Mouse (Mus musculus) skeletal muscle tissue, adult 2 months (tissue): ENCODE data around the gene Ppil4.

Experiments used
- DNase-seq: peaks from one replicate; pipeline ENCODE4 v3.0.0-alpha.2; 2012; ENCODE audit warnings: low read depth, low spot score

The Ppil4 gene

GRCm38 (mm10) chr10:7824663-7825280 is 32.1 kb downstream of the Ppil4 start:
- DNase-seq = no peak

- no peak for DNase-seq
Measured at GRCm38 (mm10) chr10:7825281-7825665, 32.6 kb downstream of the Ppil4 start.

- DNase-seq = no peak
Measured at GRCm38 (mm10) chr10:7826106-7826505, 33.4 kb downstream of the Ppil4 start.

GRCm38 (mm10) chr10:7832171-7832676 is 39.5 kb downstream of the Ppil4 start, which contains the start of gene Zc3h12d:
Gene Zc3h12d, plus strand, starts transcription at chr10:7832470.
- DNase-seq = no peak

- no peak for DNase-seq
Measured at GRCm38 (mm10) chr10:7833377-7834165, 40.9 kb downstream of the Ppil4 start.

GRCm38 (mm10) chr10:7834671-7835225 is 42.1 kb downstream of the Ppil4 start:
- DNase-seq = no peak

- DNase-seq = no peak
Measured at GRCm38 (mm10) chr10:7836902-7837301, 44.2 kb downstream of the Ppil4 start.

- no peak for DNase-seq
Measured at GRCm38 (mm10) chr10:7837446-7837845, 44.8 kb downstream of the Ppil4 start.

GRCm38 (mm10) chr10:7838036-7838435 is 45.3 kb downstream of the Ppil4 start:
- peak; percentile 18 for DNase-seq

- DNase-seq = no peak
Measured at GRCm38 (mm10) chr10:7838874-7839421, 46.3 kb downstream of the Ppil4 start.

GRCm38 (mm10) chr10:7839551-7840352 is 47.1 kb downstream of the Ppil4 start:
- DNase-seq = peak; percentile 62

GRCm38 (mm10) chr10:7840353-7840733 is 47.7 kb downstream of the Ppil4 start:
- DNase-seq = no peak

- DNase-seq = no peak
Measured at GRCm38 (mm10) chr10:7840785-7841184, 48.1 kb downstream of the Ppil4 start.

GRCm38 (mm10) chr10:7841571-7842080 is 48.9 kb downstream of the Ppil4 start:
- peak; percentile 77 for DNase-seq

- DNase-seq = no peak
Measured at GRCm38 (mm10) chr10:7843181-7843580, 50.5 kb downstream of the Ppil4 start.

- DNase-seq = no peak
Measured at GRCm38 (mm10) chr10:7844161-7844560, 51.5 kb downstream of the Ppil4 start.

- peak; percentile 51 for DNase-seq
Measured at GRCm38 (mm10) chr10:7845136-7845535, 52.4 kb downstream of the Ppil4 start.

GRCm38 (mm10) chr10:7845991-7846390 is 53.3 kb downstream of the Ppil4 start:
- no peak for DNase-seq

GRCm38 (mm10) chr10:7847166-7847605 is 54.5 kb downstream of the Ppil4 start:
- no peak for DNase-seq

- DNase-seq = no peak
Measured at GRCm38 (mm10) chr10:7851891-7852290, 59.2 kb downstream of the Ppil4 start.

- DNase-seq = no peak
Measured at GRCm38 (mm10) chr10:7860494-7860893, 67.8 kb downstream of the Ppil4 start.
